Mouse (Mus musculus): ENCODE measurements around the gene Ddc.

Ddc gene

DNA sequence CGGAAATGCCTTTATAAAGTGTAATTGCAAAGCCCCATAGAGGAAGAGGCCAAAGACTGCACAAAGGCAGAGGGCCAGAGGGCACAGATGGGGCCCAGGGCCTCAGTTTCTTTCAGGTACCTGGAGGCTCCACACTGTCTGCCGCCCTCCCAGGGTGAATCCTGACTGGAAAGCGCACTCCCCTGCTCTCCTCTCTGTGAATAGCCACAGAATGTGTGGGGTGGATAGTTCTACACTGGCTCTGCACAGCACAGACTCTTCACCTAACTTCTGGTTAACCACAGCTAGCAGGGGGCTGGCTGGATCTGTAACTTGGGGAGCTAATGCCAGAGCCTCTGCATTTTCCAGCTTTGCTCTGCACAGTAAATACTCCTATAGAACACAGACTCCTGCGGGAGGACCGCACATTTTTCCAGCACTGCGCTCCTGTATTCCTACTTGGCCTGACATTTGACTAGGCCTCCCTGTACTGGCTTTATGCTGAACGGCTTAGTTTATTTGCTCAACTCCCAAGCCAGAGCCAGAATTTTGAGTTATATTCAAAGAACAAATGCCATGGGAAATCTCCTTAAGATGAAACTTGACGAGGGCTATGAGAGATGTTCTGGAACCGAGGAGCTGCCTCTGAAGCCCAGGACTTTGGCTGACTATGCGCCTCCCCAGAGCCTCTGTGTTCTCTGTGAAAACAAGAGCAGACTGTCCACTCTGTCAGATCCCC is 18.8 kb downstream of the Ddc start:
- in situ Hi-C loops (cut with MboI, MseI), result no loop called here

DNA sequence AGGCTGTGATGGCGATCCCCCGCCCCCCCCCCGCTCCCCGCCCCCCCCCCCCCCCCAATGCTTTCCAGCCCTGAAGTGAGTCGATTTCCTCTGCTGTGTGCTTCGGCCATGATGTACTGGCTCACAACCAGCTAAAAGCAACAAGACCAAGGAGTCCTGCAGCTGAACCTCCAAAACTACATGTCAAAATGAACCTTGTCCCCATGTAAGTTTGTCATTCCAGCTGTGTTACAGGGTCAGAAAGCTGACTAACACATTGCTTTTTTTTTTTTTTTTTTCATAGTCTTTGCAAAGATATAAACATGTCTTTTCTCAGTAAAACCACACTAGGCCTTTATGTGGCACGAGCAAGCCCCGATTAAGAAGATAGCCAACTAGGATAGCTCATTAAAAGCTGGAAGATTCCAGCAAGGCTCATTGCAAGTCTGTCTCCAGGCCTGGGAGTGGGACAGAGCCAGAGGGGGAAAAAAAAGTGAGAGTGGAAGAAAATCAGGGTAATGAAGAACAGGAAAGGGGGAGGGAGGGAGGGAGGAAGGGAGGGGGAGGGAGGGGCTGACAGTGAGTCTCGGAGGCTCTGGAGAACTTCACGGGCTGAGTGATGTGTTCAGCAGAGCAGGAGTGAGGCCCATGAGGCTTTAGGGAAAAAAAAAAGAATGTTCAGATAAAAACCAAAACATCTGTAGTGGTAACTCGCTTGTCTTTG is 19.5 kb downstream of the Ddc start:
- in situ Hi-C loops (cut with MboI, MseI), result no loop called here

DNA sequence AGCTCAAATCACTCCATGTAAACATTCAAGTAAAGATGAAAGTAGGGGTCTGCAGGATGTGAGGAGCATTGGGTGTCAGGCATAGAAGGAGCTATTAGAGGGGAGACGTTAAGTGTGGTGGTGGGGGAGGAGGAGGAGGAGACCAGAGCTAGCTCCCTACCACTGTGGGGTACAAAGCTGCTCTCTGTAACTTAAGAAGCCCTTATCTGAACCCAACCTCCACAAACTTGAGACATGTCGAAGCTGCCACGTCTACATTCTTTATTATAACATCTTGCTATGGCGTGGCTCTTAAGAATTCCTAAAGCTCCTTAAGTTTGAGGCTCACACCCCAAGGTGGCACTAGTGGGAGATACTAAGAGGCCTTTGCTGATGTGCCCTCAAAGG is 20.1 kb downstream of the Ddc start:
- in situ Hi-C loops (cut with MboI, MseI), result no loop called here

DNA sequence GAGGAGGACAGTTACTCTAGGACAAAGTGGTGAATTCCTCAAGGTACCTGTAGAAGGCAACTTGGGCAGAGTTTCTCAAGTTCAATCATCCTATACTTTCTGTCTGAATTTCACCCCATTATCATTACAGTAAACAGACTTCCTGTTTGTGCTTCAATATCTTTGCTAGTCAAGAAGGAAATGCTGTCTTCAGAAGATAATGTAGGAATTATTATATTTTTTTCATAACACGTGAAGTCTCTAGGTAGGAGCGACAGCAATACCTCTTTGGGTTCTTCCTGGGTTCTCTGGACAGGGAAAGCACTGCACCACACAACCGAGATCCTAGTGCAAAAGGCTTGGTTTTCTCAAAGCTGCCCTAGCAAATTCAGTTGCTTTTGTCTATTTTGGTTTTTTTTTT is 21.6 kb downstream of the Ddc start:
- in situ Hi-C loops (cut with MboI, MseI), result no loop called here

DNA sequence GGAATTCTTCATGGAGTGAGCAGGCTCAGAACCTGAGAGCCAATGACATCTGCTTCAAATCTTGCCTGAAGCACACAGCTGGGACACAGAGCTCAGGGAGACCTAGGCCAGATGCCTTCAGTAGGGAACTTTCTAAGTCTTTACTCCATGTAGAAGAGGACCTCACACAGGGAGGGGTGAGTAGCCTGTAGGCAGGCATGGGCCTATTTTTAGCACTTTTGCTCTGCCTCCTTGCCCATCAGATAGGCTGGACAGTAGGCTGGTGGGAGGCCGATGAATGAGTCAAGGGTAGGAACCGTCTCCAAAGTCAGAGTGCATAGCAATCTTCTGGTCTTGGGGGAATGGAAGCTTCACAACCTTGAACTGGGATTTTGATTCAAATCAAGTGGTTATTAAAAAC is 22.7 kb downstream of the Ddc start:
- in situ Hi-C loops (cut with MboI, MseI), result no loop called here

DNA sequence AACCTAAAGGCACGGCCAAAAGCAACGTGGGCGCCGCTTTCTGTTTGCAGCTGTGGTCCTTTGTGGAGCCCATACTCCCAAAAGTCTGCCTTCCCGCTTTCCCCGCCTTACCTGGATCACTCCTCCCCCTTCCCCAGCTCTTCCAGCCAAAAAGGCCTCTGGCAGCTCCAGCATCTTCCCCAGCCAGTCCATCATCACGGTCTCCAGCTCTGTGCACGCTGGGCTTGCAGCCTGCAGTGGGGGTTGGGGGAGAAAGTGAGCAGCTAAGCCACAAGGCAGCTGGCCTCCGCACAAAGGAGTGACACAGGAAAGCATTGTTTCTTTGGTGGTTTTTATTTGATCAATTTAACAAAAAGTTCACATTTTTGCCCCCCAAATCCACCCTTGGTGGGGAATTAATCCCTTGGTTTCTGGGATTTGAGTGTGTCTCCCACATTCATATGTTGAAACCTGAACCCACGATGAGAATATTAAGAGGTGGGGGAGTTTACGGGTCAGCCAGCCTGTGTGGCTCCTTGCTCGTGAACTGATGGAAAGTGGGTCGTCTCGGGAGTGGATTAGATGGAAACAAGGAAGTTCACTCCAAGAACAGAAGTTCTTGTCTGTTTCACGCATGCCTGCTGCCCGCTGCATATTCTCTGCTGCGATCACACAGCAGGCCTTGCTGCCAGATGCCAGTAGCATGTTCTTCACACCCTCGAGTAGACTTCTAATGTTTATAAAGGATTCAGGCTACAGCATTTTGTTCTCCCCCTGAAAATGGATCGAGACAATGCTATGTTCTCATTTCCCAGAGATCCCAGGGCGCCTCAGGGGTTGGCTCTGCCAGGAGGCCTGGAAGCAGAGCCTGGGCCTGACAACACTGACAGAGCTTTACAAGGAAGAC is 24.7 kb downstream of the Ddc start:
- in situ Hi-C loops (cut with MboI, MseI), result no loop called here

DNA sequence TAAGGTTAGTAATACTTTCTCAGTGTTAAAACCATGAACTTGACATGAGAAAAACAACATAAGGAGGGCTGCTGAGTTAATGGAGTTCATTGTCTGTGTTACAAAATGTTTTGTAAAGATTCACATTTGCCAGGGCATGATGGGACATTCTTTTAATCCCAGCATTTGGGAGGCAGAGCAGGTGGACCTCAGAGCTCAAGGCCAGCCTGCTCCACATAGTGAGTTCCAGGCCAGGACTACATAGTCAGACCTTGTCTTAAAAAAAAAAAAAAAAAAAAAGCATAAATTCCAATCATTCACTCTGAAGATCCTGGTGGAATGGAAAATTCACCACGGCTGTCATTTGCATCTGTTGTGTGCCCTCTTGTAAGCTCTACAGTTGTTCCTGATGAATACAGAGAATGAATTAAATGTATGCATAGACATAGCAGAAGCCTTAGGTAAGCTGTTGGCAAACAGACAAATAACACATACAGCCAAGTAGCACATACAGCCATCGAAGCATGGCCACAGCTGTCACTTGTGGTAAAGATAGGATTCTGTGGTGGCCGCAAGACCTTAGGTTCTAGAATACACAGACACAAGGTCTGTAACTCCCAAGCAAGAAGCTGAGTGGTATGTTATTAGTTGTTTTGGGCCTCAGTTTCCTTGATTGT is 25.7 kb downstream of the Ddc start:
- in situ Hi-C loops (cut with MboI, MseI), result no loop called here

DNA sequence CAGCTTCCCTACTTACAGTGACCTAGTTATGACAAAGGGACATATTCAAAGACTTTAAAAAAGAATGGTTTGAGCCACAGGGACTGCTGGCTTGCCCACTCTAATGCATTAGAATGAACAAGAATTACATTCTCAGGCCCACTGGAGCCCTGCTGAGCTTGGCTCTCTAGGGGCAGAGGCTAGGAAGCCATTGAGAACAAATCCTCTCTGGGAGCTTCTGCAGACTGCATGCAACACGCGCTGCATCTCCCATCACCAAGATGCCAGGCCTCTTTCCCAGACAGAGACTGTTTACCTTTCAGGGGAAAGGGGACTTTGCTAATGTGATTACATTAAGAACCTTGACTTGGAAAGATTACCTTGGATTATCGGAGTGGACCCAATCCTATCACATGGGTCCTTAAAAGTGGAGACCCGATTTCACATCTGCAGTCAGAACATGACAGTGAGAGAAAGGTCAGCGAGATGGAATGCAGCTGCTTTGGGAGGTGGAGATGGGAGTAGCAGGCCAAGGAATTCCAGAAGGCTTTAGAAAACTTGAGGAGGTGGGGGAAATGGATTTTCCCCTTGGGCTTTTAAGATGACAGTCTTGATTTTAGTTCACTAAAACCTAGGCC is 26.6 kb downstream of the Ddc start:
- in situ Hi-C loops (cut with MboI, MseI), result no loop called here

DNA sequence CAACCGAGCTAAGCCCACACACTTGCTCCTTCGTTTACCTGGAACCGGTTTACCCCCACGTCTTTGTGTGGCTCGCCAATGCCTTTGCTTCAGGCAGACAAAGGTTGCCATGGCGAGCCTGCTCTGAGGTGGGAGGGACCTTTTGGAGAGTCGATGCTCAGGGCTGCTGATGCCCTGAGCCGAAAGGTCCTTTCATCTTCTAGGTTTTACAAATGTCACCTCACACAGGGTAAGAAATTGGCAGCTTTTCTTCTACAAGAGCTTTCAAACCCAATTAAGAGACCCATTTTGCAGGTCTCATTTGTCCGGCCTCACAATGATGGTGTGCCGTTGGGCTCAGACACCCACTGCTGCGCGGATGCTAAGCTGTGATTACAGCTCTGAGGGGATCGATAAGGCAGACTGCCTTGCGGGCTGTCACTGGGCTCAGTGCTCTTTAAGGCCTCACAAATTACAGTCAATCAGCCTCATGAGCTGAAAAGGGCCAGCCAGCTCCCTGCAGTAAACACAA is 29.9 kb downstream of the Ddc start:
- in situ Hi-C loops (cut with MboI, MseI), result no loop called here

DNA sequence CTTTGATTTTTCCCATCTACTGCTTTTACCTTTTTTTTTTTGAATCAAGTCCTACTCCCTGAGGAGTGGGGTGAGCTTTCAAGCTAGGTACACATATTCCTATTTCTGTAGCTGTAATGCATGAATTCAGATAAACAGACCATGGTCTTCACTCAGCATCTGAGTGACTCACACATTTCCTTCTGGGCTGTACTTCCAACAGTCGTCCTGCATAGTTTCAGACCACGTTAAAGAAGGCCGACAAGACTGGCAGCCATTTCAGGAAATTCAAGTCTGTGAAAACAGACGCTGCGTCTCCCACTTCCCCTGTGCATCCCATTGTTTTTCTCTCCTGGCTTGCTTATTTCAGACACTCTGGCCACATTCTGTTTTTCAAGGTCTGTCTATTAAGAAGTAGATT is 31.2 kb downstream of the Ddc start:
- in situ Hi-C loops (cut with MboI, MseI), result no loop called here

DNA sequence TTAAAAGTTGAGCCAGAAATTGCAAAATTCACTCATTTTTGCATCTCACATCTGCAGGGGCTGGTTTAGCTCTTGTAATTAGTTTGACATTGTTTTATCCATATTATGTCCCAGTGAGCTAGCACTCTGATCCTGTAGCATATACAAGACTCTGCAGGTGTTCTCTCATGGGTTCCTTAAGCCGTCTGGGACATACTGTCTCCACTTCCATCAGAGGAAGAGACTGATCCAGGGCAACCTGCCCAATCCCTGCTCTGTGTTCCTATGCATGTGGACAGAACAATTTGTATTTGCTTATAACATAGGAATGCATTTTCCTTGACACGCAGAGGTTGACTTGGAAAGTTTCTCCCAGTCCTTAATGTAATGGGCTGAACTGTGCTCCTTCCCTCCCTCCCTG is 32.8 kb downstream of the Ddc start:
- in situ Hi-C loops (cut with MboI, MseI), result no loop called here

DNA sequence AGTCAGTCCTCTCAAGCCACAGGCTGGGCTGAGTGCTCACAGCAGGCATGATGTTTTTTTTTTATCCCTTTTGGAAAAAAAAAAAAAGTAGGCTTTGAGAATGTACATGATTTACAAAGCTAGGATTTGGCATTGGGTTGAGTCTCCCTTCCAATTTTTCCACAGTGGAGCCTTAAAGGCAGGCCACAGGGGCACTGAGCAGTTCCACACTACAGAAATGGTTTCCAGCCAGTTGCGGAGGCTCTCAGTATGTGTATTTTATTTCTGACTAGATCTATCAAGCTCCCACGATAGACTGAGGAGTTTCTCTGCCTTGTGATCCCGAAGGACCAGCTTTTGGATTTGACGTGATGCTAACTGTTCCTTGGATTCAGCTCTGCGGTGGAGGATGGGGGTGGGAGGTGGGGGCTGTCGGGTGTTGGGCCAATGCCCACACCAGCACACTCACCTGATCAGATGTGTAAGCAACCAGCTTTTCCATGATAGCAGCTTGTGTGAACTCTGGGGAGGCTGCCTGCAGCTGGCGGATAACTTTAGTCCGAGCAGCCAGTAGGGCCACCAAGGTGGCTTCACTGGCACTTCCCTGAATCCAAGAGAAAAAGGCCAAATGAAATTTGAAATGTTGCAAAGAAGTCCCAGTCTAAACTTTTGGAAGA is 33.4 kb downstream of the Ddc start:
- in situ Hi-C loops (cut with MboI, MseI), result no loop called here

DNA sequence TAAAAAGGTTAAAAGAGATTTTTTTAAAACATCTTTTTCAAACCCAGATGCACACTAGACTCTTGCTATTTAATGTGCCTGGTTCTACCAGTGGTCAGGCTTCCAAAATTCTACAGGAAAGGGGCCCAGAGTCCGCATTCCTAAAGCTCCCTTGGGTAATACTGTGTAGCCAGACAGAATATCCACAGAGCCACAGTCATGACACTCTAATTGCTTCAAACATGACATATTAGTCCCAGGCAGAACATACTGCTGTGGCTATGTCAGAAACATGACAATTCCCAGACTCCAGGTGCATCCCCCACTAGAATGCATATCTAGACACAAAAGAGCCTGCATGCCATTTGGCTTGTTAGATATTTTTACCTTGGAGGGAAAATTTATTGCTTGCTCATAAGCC is 35.4 kb downstream of the Ddc start:
- in situ Hi-C loops (cut with MboI, MseI), result no loop called here

DNA sequence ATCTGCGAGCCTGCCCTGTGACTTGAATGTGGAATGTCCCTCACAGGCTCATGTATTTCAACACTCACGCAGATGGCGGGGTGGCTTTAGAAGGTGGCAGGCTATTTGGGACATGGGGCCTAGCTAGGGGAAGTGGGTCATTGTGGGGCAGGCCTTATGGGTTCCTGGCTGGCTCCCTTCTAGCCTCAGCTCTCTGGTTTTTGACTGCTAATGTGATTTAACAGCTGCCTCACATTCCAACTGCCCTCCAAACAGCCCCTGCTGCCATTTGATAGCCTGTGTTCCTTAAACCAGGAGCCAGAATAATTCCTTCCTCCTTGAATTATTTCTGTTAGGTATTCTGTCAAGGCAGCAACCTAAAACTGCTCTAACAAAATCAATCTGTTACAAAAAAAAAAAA is 41.0 kb downstream of the Ddc start:
- in situ Hi-C loops (cut with MboI, MseI), result no loop called here

DNA sequence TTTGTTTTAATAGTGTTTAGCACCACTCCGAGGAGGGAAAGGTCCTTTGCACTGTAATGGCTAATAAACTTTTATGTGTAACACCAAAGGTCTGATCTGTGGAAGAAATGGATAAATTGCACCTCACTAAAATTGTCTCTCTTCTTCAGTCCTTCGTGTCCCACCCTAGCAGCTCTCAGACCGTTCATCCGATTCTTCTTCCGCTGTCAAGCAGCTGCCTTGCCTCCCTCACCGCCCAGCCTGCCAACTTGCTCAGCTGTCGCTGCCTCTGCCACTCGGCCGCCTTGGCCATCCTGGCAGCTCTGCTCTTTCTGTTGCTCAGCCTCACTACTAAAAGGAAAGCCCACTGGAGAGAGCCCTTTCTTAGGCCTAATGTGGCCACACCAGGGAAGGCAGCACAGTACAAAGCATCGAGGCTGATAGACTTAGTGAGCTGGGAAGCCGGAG is 42.2 kb downstream of the Ddc start:
- in situ Hi-C loops (cut with MboI, MseI), result no loop called here

DNA sequence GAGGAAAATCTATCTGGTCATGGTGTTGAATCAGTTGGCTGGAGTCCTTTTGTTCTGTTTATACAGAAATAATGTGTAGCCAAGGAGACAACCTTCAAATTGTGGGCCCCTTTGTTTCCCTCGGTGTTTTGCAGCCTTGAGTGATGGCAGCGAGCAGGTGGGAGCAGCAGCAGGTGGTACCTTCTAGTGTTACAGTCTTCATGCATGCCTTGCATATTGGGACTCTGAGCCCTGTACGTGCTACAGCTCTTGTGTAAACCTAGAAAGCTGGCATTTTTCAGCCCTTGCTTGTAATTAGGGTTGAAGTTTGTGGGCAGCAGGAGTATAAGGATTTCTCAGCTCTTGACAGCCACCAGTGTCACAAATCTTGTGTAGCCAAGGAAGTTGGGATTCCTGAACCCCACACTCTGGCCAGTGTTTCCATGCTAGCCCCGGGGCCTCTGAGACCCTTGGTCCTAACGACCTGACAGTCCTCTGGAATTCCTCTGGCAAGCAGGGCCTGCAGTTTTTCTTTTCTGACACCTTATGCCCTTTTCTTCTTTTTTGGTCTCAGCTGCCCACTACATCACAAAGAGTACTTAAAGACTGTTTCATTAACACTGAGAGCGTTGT is 42.8 kb downstream of the Ddc start:
- in situ Hi-C loops (cut with MboI, MseI), result no loop called here

DNA sequence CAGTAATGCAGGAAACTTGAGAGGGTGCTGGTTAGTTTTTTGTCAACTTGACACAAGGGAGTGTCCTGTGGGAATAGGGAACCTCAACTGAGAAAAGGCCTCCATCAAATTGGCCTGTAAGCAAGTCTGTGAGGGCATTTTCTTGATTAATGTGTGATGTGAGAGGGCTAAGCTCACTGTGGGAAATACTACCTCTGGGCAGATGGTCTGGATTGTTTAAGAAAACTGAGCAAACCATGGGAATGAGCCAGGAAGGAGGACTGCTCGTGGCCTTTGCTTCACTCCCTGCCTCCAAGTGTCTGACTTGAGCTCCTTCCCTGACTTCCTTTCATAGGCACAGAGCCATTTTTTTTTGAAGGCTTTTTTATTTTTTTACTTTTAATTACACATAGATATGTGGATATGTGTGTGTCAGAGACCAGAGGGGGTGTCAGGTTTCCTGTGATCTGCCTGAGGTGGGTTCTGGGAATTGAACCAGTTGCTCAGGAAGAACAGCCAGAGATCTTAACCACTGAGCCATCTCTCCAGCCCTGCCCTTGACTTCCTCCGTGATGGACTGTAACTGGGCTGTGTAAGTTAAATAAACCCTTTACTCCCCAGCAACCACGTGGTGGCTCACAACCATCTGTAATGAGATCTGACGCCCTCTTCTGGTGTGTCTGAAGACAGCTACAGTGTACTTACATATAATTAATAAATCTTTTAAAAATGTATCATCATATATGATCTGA is 44.0 kb downstream of the Ddc start:
- in situ Hi-C loops (cut with MboI, MseI), result no loop called here

DNA sequence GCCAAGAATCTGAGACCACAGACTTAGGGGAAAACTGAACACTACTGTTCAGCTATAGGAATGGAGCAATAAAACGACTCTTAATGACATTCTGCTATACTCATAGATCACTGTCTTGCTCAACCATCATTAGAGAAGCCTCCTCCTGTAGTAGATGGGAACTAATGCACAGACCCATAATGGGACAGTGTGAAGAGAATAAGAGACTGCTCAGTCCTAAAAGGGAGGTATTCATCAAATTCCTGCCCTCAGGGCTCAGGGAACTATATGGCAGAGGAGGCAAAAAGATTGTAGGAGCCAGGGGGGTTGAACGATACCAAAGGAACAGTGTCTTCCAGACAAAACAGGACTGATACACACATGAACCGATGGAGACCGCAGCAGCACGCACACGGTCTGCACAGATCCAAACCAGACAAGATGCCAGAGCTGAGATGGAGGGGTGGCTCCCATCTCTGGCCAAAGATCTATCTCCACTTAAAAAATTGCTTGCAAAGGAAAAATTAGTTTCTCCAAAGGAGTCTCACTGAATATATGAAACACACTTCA is 45.9 kb downstream of the Ddc start:
- in situ Hi-C loops (cut with MboI, MseI), result no loop called here

Measured in T-helper 17 cell (primary cell).